Mouse (Mus musculus): ENCODE measurements at regions not wholly inside any gene's neighbourhood (a gene's known extent, or its start where the extent isn't known, plus 50 kb on each side); places are given as distances from the start of the nearest gene placed in this dataset.

DNA sequence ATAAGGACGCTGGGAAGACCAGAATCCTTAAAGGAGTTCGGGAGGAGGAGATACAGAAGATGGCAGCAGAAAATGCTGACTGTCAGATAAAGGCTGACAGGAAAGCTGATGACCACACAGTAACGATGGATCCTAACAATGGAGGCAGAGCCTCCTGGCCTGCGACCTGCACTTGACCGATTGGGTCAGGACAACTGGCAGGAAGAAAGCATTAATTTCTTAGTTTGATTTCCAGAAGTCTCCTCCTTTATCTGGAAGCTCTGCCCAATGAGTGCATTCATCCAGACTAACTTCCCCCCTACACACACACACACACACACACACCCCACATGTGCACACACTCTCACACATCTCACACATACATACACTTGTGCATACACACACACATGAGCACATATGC lies 128.6 kb downstream of the Zfp706 start:
- TF ChIP-seq CTCF (IDR thresholded peaks at IDR 0.05; ENCODE audit: borderline replicate concordance, extremely low read depth, insufficient read depth, insufficient read length) (no peak), POLR2A (IDR thresholded peaks at IDR 0.05; ENCODE audit: borderline replicate concordance, extremely low read depth, insufficient read depth, insufficient read length, poor library complexity, severe bottlenecking) (no peak)

Measured in brain, embryonic 14.5 days (tissue).